Mouse (Mus musculus) myocyte (in vitro differentiated cells): ENCODE measurements around the gene Mast4.

Experiments
- MYOD1 ChIP-seq, 3 experiments: IDR thresholded peaks; one replicate each; pipeline ENCODE4 v1.6.1; 2011; ENCODE audit warnings: control low read depth in 2 of 3, low read depth in 2 of 3, mild to moderate bottlenecking in 2 of 3, moderate library complexity in 1 of 3; ENCODE audit not compliant: insufficient read length in 2 of 3, control insufficient read depth in 1 of 3
- MYOG ChIP-seq, 3 experiments: IDR thresholded peaks; one replicate each; pipeline ENCODE4 v1.6.1; 2011; ENCODE audit warnings: control low read depth in 2 of 3, low read depth in 2 of 3, mild to moderate bottlenecking in 2 of 3; ENCODE audit not compliant: insufficient read length in 2 of 3, control insufficient read depth in 1 of 3, insufficient read depth in 1 of 3
- POLR2A ChIP-seq: IDR thresholded peaks from one replicate; pipeline ENCODE4 v1.6.1; 2011; ENCODE audit warnings: low read depth, mild to moderate bottlenecking, control low read depth, moderate library complexity; ENCODE audit not compliant: insufficient read length
- REST ChIP-seq: IDR thresholded peaks from one replicate; pipeline ENCODE4 v1.6.1; 2011; ENCODE audit warnings: mild to moderate bottlenecking, control low read depth, moderate library complexity; ENCODE audit not compliant: insufficient read depth, insufficient read length
- SRF ChIP-seq: IDR thresholded peaks from one replicate; pipeline ENCODE4 v1.6.1; 2011; ENCODE audit warnings: low read depth; ENCODE audit not compliant: control insufficient read depth, insufficient read length
- TCF12 ChIP-seq: IDR thresholded peaks from one replicate; pipeline ENCODE4 v1.6.1; 2011; ENCODE audit warnings: mild to moderate bottlenecking, control low read depth; ENCODE audit not compliant: poor library complexity, insufficient read depth, severe bottlenecking
- TCF3 ChIP-seq: IDR thresholded peaks from one replicate; pipeline ENCODE4 v1.6.1; 2011; ENCODE audit warnings: low read depth, control low read depth; ENCODE audit not compliant: insufficient read length
- USF1 ChIP-seq: IDR thresholded peaks from one replicate; pipeline ENCODE4 v1.6.1; 2011; ENCODE audit warnings: low read depth, mild to moderate bottlenecking, control low read depth, moderate library complexity

DNA sequence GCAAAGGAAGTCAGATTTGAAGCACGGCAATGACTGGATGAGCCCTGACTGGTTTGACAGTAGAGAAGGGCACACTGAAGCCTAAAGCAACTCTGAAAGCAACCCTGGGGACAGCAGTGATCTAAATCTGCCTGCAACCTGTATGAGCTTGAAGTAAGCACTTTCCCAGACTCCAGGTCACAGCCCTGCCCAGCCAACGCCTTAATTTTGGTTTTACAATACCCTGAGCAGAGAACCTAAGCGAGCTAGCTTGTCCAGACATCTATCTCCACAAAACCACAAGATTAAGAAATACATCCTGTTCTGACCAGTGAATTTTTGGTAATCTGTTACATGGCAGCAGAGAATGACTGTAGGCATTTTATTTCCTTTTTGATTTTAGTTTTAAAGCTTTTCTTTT, 485.2 kb downstream of the Mast4 start:
- TF ChIP-seq POLR2A (no peak), SRF (no peak), MYOG (IDR thresholded peaks at IDR 0.05; ENCODE audit: control insufficient read depth in 1 of 3, insufficient read depth in 1 of 3, insufficient read length in 2 of 3, low read depth in 2 of 3) (no peak), MYOD1 (IDR thresholded peaks at IDR 0.05; ENCODE audit: control insufficient read depth in 1 of 3, insufficient read length in 2 of 3, low read depth in 2 of 3) (no peak), TCF12 (no peak), REST (no peak), USF1 (no peak), TCF3 (no peak)
